Mouse (Mus musculus): Measurements from ENCODE around the gene Gnat1.

Gnat1 gene

DNA sequence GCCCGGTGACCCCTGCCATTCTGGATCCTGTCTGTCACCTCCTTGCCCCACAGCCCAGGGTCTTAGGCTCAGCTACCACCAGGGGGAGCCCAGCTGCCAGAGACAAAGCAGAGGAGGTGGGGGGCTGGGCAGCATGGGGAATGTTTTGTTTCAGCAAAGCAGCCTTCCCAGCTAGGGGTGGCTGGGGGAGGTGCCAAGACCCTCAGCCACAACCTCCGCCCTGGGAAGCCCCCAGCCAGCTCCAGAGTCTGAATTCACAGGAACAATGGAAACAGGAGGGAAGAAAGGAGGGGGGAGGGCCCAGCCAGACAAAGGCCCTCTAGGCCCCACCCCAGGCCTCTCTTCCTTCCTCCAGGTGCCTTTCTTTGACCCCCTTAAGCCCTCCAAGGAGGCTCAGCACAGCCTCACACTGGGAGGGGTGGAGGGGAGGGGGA lies 52.7 kb downstream of the Gnat1 start:
- no peak for DNase-seq (ENCODE audit: low spot score in 2 of 2)

GRCm38 (mm10) chr9:107626158-107626843 lies 53.2 kb downstream of the Gnat1 start:
- no peak for DNase-seq (ENCODE audit: low spot score in 2 of 2)

DNA sequence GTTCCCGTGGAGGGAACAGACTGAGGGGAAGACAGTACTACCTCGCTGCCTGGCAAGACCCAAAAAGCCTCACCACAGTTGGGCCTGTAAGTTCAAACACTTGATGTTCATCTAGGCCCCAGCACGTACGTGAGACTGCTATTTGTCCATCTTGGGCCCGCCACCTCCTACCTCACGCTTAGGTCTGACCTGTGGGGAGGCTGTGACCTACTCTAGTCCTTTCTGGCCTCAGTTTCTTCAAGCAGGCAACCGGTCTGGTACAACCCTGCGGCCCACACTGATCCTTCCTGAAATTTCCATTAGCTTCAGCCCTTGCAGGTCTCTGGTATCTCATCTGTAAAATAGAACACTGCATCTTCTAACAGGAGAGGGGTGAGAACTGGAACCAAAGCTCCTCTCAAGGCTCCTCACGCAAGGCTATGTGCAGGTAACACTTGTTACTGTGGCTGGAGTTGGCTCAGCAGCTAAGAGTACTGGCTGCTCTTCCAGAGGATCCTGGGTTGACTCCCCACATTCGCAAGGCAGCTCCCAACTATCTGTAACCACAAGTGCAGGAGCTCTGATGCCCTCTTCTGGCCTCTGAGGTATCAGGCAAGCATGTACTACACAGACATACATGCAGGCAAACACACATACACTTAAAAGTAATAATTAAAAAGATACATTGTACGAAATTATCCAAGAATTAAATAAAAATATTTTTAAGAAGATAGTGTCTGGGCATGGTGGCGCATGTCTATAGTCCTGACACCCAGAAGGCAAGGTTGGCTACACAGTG lies 54.0 kb downstream of the Gnat1 start:
- no peak for DNase-seq (ENCODE audit: low spot score in 2 of 2)

DNA sequence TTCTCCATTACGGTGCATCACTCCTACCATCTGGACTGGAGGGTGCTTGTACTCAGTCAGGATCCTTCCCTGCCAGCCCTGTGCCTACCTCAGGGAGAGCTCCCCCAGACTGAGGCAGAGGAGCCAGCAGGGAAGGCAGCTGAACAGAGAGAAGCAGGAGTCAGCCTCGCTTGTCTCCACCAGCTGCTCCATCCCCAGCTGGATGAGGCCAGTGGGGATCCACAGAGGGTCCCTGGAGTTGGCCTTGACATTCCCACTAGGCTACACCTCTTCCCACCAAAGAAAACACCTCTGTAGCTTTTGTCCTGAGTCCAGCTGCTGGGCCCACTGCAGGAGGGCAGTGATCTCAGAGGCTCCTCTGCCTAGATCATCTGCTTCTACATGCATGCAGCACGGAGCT lies 54.6 kb downstream of the Gnat1 start:
- no peak for DNase-seq (ENCODE audit: low spot score in 2 of 2)

DNA sequence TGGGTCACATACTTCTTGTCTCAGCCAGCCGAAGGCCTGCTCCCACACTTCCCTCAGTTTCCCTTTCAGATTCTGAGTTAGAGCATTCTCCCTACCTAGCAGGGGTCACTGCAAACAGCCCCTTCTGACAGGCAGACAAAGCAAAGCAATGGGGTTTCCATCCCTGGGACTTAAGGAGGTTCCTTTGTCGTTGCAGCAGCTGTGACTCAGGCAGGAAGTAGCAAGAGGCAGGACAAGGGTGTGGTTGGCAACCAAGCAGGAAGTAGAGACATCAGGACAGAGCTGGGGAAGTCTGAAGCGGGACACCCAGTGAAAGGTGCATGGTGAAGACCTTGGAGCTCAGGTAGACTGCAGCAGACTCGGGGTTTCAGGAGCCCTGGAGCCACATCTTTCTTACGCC lies 55.0 kb downstream of the Gnat1 start:
- no peak for DNase-seq (ENCODE audit: low spot score in 2 of 2)

Data from urinary bladder, adult 18-20 months (tissue).